Mouse (Mus musculus) small intestine, adult 2 months (tissue): ENCODE data around the gene Tubg1.

Experiments used
- CTCF ChIP-seq: fragments of 200-500 bp; IDR thresholded peaks from 2 replicates; pipeline ENCODE4 v1.5.1; 2012; ENCODE audit warnings: low read depth, mild to moderate bottlenecking, control low read depth, inconsistent platforms, low read length, moderate library complexity, mixed read lengths; ENCODE audit not compliant: insufficient replicate concordance, insufficient read length; ENCODE audit errors: extremely low read depth
- POLR2A ChIP-seq: fragments of 200-500 bp; IDR thresholded peaks from 2 replicates; pipeline ENCODE4 v1.6.1; 2012; ENCODE audit warnings: low read depth, mild to moderate bottlenecking, control low read depth, inconsistent platforms, low read length, moderate library complexity

- no peak for TF ChIP-seq POLR2A
- peak; percentile 88 for TF ChIP-seq CTCF
Measured at GRCm38 (mm10) chr11:101173631-101174388, 54.1 kb downstream of the Tubg1 start.
